Mouse (Mus musculus): ENCODE measurements around the gene Hebp1.

DNA sequence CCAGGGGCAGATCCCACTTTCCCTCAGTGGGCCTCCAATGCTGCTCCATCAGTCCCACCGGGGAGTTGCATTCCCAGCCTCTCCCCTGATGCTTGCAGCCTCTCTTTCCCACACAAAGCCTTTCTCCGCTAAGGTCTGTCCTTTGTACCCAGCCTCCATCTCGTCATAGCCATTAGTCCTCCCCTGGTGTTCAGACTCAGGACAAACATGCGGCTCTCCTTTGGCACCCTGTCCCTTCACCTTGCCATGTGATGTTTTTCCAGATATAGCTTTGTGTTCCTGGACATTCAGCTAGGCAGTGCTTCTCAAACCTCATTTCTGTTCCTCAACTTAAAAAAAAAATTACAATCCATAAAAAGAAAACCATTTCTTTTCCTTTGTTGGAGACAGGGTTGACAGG lies 39.3 kb downstream of the Hebp1 start:
- TF ChIP-seq CTCF (IDR thresholded peaks at IDR 0.05; ENCODE audit: low read depth) (no peak), EP300 (IDR thresholded peaks at IDR 0.05; ENCODE audit: low read depth) (no peak)
